Mouse (Mus musculus) layer of hippocampus, adult 8-10 months (tissue): ENCODE results near the gene Prcc. TPM values are rescaled to one million over a fixed set of nuclear protein-coding genes. Genes with fewer than 3 reads are reported as not detected.
"Not testable (repeated sequence)": the region's sequence is repeated elsewhere in the genome, so short reads cannot be mapped to it uniquely, and the experiment has no call there.

Experiments
- DNase-seq, 2 experiments: peaks; one replicate each; pipeline ENCODE4 v3.0.0; 2022; ENCODE audit warnings: low spot score in 2 of 2
- total RNA-seq, 4 experiments: library from RNA; stranded (reverse); gene quantifications; 2 replicates each; pipeline ENCODE4 v1.2.4; 2022

The Prcc gene
- total RNA-seq, 4 experiments from 2014 or later = 53.2 to 58.8 (median 53.7) TPM

DNA sequence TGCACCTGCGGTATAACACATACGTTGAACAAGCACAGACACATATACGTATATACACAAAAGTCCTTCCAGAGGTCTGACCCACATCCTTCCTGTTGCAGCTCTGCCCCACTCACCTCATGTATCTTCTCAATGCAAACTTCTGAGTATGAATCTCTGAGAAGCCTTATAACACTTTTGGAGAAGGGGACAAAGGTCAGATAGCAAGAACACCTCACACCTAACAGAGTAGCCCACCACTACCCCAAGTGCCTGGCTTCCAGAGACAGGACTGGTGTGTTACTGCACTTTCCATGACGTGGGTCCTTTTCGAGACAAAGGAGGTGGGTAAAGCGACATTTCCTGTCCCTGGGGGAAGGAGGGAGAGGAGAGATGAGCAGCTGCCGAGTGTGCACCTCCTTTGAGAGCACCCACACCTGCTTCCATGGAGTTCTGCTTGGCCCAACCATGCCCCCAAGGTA, 38.7 kb downstream of the Prcc start, which contains the start of gene Sh2d2a:
Sh2d2a (plus strand) TSS at position 106 of the 461 bp plus-strand sequence.
- no peak for DNase-seq

DNA sequence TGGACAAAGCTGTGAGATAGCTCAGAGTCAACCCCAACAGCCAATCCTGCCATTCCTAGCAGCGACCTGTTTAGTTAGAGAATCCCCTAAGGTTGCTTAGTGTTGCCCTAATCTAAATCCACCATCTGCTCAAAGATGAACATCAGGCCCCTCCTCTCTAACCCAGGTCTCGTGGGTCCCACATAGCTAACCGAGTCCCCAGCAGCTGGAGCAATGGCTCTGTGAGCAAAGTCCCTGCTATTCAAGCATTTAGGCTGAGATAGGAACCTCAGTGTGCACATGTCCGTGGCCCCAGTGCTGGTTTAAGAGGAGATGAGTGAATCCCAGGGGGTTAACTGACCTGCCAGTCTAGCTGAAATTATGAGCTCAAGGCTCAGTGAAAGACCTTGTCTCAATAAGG, 39.2 kb downstream of the Prcc start:
- no peak for DNase-seq

DNA sequence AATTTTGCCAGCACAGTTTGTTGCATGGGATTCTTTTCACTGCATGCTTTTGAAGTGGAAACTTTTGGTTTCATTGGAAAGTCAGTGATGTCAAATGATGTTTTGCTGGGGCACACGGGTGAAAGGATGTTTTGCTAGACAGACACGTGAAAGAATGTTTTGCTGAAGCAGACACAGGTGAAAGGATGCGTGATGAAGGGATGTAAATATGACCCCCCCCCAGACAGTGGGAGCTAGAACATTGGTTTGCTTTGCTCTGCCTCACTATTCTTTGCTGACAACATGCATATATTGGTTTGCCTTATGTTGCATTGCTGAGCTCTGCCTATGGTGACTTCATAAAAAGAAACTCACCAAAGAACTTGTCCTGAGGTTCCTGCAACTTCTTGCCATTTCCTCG, 40.4 kb downstream of the Prcc start:
- DNase-seq = no peak

DNA sequence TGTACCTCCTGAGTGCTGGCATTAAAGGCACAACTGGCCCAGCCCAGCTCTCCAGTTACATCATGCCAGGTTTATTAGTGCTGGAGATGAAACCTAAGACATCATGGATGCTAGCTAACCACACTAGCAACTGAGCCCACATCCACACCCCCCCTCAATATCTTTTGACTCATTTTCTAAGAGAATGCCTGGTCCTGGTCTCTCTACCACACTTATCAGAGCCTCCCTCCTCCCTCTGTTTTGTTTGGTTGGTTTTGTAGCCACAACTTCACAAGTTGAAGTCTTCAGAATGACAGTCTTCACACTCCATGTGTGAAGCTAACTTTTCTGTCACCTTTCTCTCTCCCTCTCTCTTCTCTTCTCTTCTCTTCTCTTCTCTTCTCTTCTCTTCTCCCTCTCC, 44.5 kb downstream of the Prcc start:
- DNase-seq = no peak

DNA sequence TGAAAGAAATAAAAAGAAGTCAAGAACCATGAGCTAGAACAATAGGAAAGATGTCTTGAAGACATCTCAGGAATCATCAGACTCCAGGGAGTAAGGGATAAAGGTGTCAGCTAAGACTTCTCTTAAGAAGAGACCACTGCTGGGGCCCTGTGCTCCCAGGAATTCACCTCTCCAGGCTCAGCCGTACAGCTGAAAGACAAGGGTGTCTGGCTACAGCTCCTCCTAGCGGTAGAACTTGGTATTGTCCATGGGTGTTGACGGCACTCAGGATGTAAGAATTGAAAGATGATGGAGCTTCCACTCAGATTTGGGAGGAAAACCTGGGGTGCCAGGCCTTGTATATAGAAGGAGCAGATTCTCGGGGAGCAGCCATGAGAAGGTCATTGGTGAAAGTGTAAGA, 46.8 kb downstream of the Prcc start:
- peak in 1 of 2 experiments; percentile 84 for DNase-seq

DNA sequence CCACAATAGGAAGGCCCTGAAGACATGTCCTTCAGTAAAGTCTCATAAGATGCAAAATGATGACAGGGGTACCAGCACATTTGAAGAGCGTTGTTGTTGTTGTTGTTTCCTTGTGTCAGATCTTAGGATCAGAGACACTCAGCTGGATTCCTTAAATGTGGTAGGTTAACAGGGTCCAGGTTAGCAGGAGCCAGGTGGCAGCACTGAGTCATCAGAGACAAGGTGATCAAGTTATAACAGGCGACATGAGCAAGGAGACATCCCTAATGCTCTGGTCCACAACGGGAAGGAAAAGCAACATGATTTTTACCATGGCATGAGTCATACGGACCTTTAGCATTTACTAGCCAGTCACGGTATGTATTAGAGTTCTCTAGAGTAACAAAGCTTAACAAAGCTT, 51.9 kb downstream of the Prcc start:
- no peak for DNase-seq

DNA sequence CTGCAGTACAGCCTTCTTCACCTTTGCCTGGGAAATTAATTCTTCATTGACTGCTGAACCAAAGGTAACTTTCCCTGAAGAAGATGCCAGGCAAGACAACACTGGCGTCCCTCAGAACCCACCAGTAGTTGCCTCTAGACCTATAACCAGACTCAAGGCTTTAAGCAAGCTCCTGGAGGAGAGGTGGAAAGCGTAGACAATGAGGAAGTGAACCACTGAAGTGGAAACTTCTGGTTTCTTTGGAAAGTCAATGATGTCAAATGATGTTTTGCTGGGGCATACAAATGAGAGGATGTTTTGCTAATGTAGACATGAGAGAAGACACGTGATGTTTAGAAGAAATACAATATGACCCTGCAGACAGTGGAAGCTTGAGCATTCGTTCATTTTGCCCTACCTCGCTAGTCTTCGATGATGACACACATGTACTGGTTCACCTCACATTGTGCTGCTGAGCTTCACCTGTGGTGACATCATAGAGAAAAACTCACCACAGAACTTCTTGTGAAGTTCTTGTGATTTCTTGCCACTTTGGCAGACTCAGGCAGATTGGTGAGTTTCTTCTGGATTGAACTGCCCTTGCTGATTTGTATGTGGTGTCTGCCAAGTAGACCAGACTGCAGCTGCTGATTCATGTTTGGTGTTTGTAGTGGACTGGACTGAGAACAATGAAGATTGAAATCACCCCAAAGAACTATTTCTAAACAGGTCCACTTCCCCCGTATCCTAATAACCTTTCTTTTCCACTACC, 53.1 kb downstream of the Prcc start:
- no peak for DNase-seq

DNA sequence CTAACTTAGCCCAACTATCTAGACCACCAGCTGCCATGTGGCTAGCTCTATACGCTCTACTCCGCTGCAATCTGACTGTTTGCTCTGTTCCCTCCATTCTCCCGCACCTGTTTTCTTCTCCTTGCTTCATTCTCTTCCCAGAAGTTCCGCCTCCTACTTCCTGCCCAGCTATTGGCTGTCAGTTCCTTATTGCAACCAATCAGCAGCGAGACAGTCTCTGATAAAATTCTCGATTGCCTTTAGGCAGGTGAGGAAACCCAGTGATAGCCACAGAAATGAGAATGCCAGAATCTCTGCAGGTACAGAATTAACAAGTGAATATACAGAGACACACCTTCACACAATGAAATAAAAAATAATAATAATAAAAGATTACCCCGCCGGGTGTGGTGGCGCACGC, 56.4 kb downstream of the Prcc start:
- DNase-seq = no peak

DNA sequence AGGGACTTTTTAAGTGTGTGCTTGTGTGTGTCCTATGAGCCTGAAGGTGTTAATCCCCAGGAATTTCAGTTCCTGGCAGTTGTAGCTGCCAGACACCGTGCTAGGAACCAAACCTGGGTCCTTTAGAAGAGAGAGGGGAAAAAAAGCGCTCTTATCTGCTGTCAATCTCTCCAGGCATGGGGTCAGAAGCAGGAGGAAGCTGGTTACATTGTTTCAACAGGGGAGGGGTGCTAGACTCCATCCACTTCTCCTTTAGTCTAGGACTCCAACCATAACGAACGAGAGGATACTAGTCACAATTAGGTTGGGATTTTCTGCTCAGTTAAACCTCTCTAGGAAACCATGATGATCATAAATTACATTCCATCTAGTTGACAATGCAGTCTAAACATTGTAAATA, 57.0 kb downstream of the Prcc start:
- DNase-seq = no peak

DNA sequence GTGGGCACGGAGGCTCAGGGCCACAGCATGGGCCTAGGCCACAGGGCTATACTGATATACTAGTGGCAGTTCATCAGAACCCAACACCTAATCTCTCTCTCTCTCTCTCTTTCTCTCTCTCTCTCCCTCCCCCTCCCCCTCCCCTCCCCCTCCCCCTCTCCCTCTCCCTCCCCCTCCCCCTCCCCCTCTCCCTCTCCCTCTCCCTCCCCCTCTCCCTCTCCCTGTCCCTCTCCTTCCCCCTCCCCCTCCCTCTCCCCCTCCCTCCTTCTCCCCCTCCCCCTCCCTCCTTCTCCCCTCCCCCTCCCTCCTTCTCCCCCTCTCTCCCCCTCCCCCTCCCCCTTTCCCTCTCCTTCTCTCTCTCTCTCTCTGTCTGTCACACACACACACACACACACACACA, 61.2 kb downstream of the Prcc start, which contains the start of gene Pear1:
Pear1 (minus strand) TSS at position 101 of the 400 bp plus-strand sequence.
- not testable (repeated sequence) for DNase-seq

DNA sequence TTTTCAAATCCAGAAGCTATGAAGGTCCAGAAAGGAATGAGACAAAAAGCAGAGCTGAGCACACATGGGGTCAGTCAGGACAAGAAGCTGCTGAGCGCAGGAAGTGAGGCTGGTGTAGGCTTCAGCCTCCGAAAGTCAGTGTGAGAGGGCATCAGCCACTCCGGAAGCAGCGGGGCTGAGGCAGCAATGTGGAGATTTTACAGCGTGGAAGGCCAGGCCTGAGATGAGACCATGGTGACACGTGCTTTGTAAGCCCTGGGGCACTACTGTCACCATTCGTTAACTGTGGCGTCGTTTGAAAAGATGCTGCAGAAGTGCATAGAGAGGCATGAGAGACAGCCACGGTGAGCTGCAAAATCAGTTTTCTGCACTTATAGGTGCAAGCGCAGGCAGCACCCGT, 67.2 kb downstream of the Prcc start:
- no peak for DNase-seq

DNA sequence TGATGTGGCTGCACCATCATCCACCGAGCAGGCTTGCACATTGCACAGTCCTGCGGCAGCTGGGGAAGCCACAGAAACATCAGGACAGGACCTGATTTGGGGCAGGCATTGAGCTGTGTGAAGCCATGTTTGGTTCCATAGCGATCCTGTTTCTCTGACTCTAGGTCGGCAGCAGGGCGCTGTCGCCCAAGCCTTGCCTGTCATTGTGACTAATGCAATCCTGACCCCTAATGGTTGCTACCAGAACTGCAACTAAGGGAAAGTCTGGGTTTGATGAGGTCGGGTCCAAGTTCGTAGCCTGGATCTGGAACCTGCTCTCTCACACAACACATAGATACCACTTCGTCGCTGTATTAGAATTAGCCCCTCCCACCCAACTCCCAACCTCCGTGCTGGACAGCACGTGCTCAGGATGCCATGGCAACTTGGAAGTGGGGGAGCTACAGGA, 68.7 kb downstream of the Prcc start:
- DNase-seq = peak; percentile 44 to 72

DNA sequence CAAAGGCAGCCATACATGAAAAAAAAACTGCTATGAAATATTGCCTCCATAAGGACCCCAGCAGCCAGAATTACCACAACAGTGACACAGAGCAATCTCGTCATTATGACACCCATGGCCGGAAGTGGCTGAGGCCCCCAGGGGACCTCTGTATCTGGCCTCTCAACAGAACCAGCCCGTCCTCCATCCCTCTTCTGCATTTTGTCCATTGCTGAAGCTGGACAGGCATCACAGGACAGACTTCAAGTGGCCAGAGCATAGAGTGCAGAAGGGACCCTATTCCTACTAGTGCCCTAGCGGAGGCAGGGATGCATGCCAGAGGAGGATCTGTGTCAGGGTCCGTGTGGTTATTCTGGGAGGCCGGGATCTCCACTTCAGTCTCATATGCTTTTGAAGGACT, 69.2 kb downstream of the Prcc start:
- no peak for DNase-seq

DNA sequence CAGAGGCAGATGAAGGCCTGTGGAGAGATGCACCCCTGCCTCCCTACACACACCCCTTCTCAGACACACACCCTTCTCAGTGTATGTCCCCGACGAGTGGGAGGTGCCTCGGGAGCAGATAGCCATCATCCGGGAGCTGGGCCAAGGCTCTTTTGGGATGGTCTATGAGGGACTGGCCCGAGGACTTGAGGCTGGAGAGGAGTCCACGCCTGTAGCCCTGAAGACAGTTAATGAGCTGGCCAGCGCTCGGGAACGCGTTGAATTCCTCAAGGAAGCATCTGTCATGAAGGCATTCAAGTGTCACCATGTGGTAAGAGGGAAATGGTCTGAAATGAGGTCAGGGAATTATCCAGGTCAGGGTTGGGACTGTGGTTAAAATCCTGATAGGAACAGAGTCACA, 72.5 kb downstream of the Prcc start:
- no peak for DNase-seq

DNA sequence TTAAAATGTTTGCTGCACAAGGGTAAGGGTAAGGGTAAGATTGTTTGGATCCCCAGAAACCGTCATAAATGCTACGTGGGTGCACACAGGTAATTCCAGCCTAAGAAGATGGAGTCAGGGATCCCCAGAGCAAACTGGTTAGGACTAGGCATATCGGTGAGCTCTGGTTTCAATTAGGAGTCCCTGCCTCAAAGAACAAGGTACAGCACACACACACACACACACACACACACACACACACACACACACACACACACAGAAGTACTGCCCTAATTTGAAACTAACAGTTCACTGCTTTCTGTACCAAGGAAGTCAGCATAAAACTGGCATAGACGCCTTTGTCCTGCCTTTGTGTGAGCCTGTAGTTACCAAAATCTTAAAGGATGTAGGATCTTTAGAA, 73.0 kb downstream of the Prcc start:
- DNase-seq = no peak

DNA sequence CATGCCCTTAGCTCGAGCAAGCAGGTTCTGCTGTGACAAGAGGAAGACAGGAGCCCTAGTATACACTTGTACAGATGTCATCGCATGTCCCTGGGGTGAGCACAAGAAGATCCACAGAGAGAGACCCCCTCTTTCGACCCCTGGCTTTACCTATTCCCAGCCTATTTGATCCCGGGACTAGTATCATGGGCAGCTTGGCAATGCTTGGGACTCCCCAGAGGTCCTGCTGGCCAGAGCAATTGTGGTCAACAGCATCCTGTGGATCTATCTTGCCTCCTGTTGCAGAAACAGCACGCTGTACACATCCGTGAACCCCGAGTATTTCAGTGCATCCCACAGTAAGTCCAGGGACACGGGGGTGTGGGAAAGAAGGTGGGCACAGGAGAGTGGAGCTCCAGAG, 74.1 kb downstream of the Prcc start:
- DNase-seq = no peak

DNA sequence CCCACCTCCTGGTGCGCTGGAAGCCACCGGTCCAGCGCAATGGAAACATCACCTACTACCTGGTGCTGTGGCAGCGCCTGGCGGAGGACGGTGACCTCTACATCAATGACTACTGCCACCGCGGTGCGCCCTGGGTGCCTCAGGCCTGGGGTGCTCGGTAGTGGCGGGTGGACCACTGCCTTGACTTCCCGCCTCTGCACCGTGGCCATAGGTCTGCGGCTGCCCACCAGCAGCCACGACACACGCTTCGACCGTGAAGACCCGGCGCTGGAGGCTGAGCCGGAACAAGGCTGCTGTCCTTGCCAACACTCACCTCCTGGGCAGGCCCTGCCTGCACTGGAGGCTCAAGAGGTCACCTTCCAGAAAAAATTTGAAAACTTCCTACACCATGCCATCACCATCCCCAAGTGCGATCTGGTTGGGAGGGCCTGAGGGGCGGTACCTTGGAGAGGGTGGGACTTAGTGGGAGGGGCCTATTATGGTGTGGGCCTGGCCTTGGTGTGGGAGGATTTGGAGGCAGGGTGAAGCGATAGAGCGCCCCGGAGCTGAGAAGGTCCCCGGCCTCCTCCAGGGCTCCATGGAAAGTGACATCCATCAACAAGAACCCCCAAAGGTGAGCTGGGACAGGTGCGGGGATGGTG, 76.0 kb downstream of the Prcc start:
- no peak for DNase-seq

Other genes starting within 250 kb of the Prcc start
- 1 to 10 TPM in 1 of 4 experiments, under 1 TPM in 3; 0.43 to 1.6 (median 0.62) TPM for gene Lrrc71, start 137.0 kb downstream of the Prcc start, total RNA-seq
- under 1 TPM; 0.13 to 0.20 (median 0.17) TPM for gene Ntrk1, start 90.4 kb downstream of the Prcc start, total RNA-seq
- under 1 TPM; 0.49 to 1.00 (median 0.68) TPM for gene Insrr, start 88.7 kb downstream of the Prcc start, total RNA-seq
- 10 to 100 TPM; 10.5 to 12.7 (median 12.2) TPM for gene Pear1, start 61.3 kb downstream of the Prcc start, total RNA-seq
- gene Sh2d2a, start 38.9 kb downstream of the Prcc start, total RNA-seq = not detected
- 100 to 1,000 TPM; 137 to 145 (median 140) TPM for gene Hdgf, start 20.7 kb upstream of the Prcc start, total RNA-seq
- gene Mrpl24, start 33.9 kb upstream of the Prcc start, total RNA-seq = 10 to 100 TPM; 58.6 to 59.7 (median 59.5) TPM
- 10 to 100 TPM; 12.7 to 16.1 (median 15.1) TPM for gene Isg20l2, start 44.7 kb upstream of the Prcc start, total RNA-seq
- gene Rrnad1, start 45.1 kb upstream of the Prcc start, total RNA-seq = 10 to 100 TPM; 25.2 to 31.5 (median 26.2) TPM
- 1 to 10 TPM; 3.9 to 5.9 (median 4.7) TPM for gene Crabp2, start 63.1 kb upstream of the Prcc start, total RNA-seq
- 1 to 10 TPM; 4.9 to 6.5 (median 5.5) TPM for gene Nes, start 85.5 kb upstream of the Prcc start, total RNA-seq
- gene Bcan, start 114.6 kb upstream of the Prcc start, total RNA-seq = 100 to 1,000 TPM; 257 to 304 (median 278) TPM
- gene Hapln2, start 142.0 kb upstream of the Prcc start, total RNA-seq = 10 to 100 TPM; 26.0 to 34.3 (median 29.3) TPM
- gene Gpatch4, start 157.5 kb upstream of the Prcc start, total RNA-seq = 10 to 100 TPM; 14.0 to 19.9 (median 16.1) TPM
- 10 to 100 TPM; 67.5 to 89.0 (median 81.9) TPM for gene Naxe, start 172.9 kb upstream of the Prcc start, total RNA-seq
- not detected for gene Ttc24, start 192.7 kb upstream of the Prcc start, total RNA-seq
- 1 to 10 TPM in 1 of 4 experiments, under 1 TPM in 3; 0.12 to 1.2 (median 0.56) TPM for gene Iqgap3, start 196.4 kb upstream of the Prcc start, total RNA-seq